Mouse (Mus musculus) C2C12 (cell line): ENCODE measurements around the gene Trim11.

ENCODE experiments used
- CEBPB ChIP-seq: IDR thresholded peaks from one replicate; pipeline ENCODE4 v1.6.1; 2011; ENCODE audit warnings: low read depth, mild to moderate bottlenecking, control low read depth, moderate library complexity
- CTCF ChIP-seq: IDR thresholded peaks from one replicate; pipeline ENCODE4 v1.5.1; 2011; ENCODE audit not compliant: control insufficient read depth, insufficient read depth, insufficient read length
- MYOG ChIP-seq: IDR thresholded peaks from one replicate; pipeline ENCODE4 v1.6.1; 2011; ENCODE audit not compliant: control insufficient read depth, insufficient read length; ENCODE audit errors: extremely low read depth
- USF1 ChIP-seq: IDR thresholded peaks from one replicate; pipeline ENCODE4 v1.6.1; 2011; ENCODE audit warnings: low read depth, mild to moderate bottlenecking, control low read depth, moderate library complexity

- TF ChIP-seq CTCF (no peak), USF1 (no peak), MYOG (no peak), CEBPB (no peak)
Measured at GRCm38 (mm10) chr11:59002327-59003079, 24.6 kb downstream of the Trim11 start.
